Mouse (Mus musculus) CH12.LX (cell line): Measurements from ENCODE around the gene 4930444G20Rik. TPM values are rescaled to one million over a fixed set of nuclear protein-coding genes. Genes with fewer than 3 reads are reported as not detected.

Experiments used
- DNase-seq: peaks from one replicate; pipeline ENCODE4 v3.0.0-alpha.2; 2013; ENCODE audit errors: extremely low read depth
- H3K27ac ChIP-seq: 2 replicates; pipeline ENCODE4 v1.5.1; 2012; ENCODE audit warnings: low read depth, mild to moderate bottlenecking, control low read depth, moderate library complexity; ENCODE audit not compliant: insufficient read depth
- H3K27me3 ChIP-seq: replicated peaks from 2 replicates; pipeline ENCODE3; 2012; ENCODE audit warnings: inconsistent platforms
- H3K36me3 ChIP-seq, 2 experiments: replicated peaks in 1 of 2; 2 replicates each; pipeline versions ENCODE3 to v1.6.1; 2012; ENCODE audit warnings: inconsistent platforms in 1 of 2, low read length in 1 of 2, mild to moderate bottlenecking in 1 of 2, mixed read lengths in 1 of 2, moderate library complexity in 1 of 2; ENCODE audit not compliant: control insufficient read depth in 1 of 2, insufficient read depth in 1 of 2
- H3K4me1 ChIP-seq, 2 experiments: 2 replicates each; pipeline ENCODE4 v1.6.1; 2012; ENCODE audit warnings: inconsistent platforms in 1 of 2, moderate library complexity in 1 of 2; ENCODE audit not compliant: insufficient read depth in 2 of 2, control insufficient read depth in 1 of 2
- H3K4me2 ChIP-seq: 2 replicates; pipeline ENCODE4 v1.6.1; 2012; ENCODE audit warnings: low read depth, mild to moderate bottlenecking, control low read depth; ENCODE audit not compliant: poor library complexity, insufficient read depth, severe bottlenecking
- H3K4me3 ChIP-seq, 3 experiments: fragments of 150-350 bp in 1 of 3; sonication (generic) in 1 of 3; replicated peaks in 1 of 3; 2 replicates each; pipeline versions ENCODE3 to v1.5.1; 2011 to 2012; ENCODE audit warnings: low read depth in 2 of 3, low read length in 2 of 3, mild to moderate bottlenecking in 2 of 3, moderate library complexity in 2 of 3, control low read depth in 1 of 3, improper control_type of control experiment in 1 of 3, inconsistent platforms in 1 of 3, mixed read lengths in 1 of 3; ENCODE audit not compliant: poor library complexity in 1 of 3
- H3K79me2 ChIP-seq: replicated peaks from 2 replicates; pipeline ENCODE4 v1.6.1; 2012; ENCODE audit warnings: mild to moderate bottlenecking, moderate library complexity; ENCODE audit not compliant: control insufficient read depth, poor library complexity, insufficient read depth, severe bottlenecking; ENCODE audit errors: extremely low read depth
- H3K9ac ChIP-seq: 2 replicates; pipeline ENCODE4 v1.6.1; 2012; ENCODE audit warnings: low read depth, mild to moderate bottlenecking, control low read depth, moderate library complexity; ENCODE audit not compliant: insufficient read depth
- H3K9me3 ChIP-seq: replicated peaks from 2 replicates; pipeline ENCODE3; 2012; ENCODE audit warnings: low read length, inconsistent platforms, mixed read lengths
- BHLHE40 ChIP-seq: IDR thresholded peaks from 2 replicates; pipeline ENCODE4 v1.6.1; 2011; ENCODE audit warnings: mild to moderate bottlenecking, low read depth, low read length, improper control_type of control experiment
- CHD1 ChIP-seq: IDR thresholded peaks from 2 replicates; pipeline ENCODE4 v1.6.1; 2012; ENCODE audit warnings: low read depth, low read length, improper control_type of control experiment, inconsistent platforms
- E2F4 ChIP-seq: IDR thresholded peaks from 2 replicates; pipeline ENCODE4 v1.6.1; 2011; ENCODE audit warnings: low read depth, low read length, improper control_type of control experiment; ENCODE audit not compliant: insufficient replicate concordance
- ELF1 ChIP-seq: IDR thresholded peaks from 2 replicates; pipeline ENCODE4 v1.6.1; 2014; ENCODE audit warnings: low read depth, mild to moderate bottlenecking, inconsistent platforms, low read length, improper control_type of control experiment
- ETS1 ChIP-seq: conservative IDR thresholded peaks from 2 replicates; pipeline ENCODE4 v1.6.1; 2012; ENCODE audit warnings: low read depth, mild to moderate bottlenecking, inconsistent platforms, low read length, improper control_type of control experiment, moderate library complexity
- HCFC1 ChIP-seq: IDR thresholded peaks from 2 replicates; pipeline ENCODE4 v1.6.1; 2012; ENCODE audit warnings: low read depth, mild to moderate bottlenecking, inconsistent platforms, low read length, improper control_type of control experiment
- IRF4 ChIP-seq: IDR thresholded peaks from 2 replicates; pipeline ENCODE4 v1.6.1; 2014; ENCODE audit warnings: low read depth, mild to moderate bottlenecking, inconsistent platforms, low read length, improper control_type of control experiment
- JUND ChIP-seq: conservative IDR thresholded peaks from 2 replicates; pipeline ENCODE4 v1.6.1; 2011; ENCODE audit warnings: low read depth, low read length, improper control_type of control experiment
- KAT2A ChIP-seq: IDR thresholded peaks from 2 replicates; pipeline ENCODE4 v1.6.1; 2012; ENCODE audit warnings: low read length, improper control_type of control experiment, inconsistent platforms; ENCODE audit not compliant: insufficient replicate concordance
- MAFK ChIP-seq: IDR thresholded peaks from 2 replicates; pipeline ENCODE4 v1.6.1; 2011; ENCODE audit warnings: low read length, improper control_type of control experiment; ENCODE audit not compliant: insufficient replicate concordance
- MEF2A ChIP-seq: IDR thresholded peaks from 2 replicates; pipeline ENCODE4 v1.6.1; 2014; ENCODE audit warnings: low read depth, mild to moderate bottlenecking, inconsistent platforms, low read length, improper control_type of control experiment, borderline replicate concordance
- MYC ChIP-seq: IDR thresholded peaks from 2 replicates; pipeline ENCODE4 v1.6.1; 2011; ENCODE audit warnings: low read depth, mild to moderate bottlenecking, improper control_type of control experiment, low read length
- NELFE ChIP-seq: IDR thresholded peaks from 2 replicates; pipeline ENCODE4 v1.6.1; 2011; ENCODE audit warnings: low read depth, low read length, improper control_type of control experiment
- POLR2AphosphoS2 ChIP-seq: IDR thresholded peaks from 2 replicates; pipeline ENCODE4 v1.6.1; 2011; ENCODE audit warnings: low read depth, low read length, improper control_type of control experiment
- RCOR1 ChIP-seq: conservative IDR thresholded peaks from 2 replicates; pipeline ENCODE4 v1.6.1; 2012; ENCODE audit warnings: low read depth, mild to moderate bottlenecking, inconsistent platforms, low read length, improper control_type of control experiment
- SIN3A ChIP-seq: IDR thresholded peaks from 2 replicates; pipeline ENCODE4 v1.6.1; 2012; ENCODE audit warnings: low read length, improper control_type of control experiment, inconsistent platforms
- TBP ChIP-seq: conservative IDR thresholded peaks from 2 replicates; pipeline ENCODE4 v1.6.1; 2011; ENCODE audit warnings: low read depth, low read length, improper control_type of control experiment
- TCF12 ChIP-seq: IDR thresholded peaks from 2 replicates; pipeline ENCODE4 v1.6.1; 2014; ENCODE audit warnings: low read depth, mild to moderate bottlenecking, inconsistent platforms, low read length, improper control_type of control experiment
- USF2 ChIP-seq: conservative IDR thresholded peaks from 2 replicates; pipeline ENCODE4 v1.6.1; 2011; ENCODE audit warnings: low read depth, low read length, improper control_type of control experiment
- ZKSCAN1 ChIP-seq: IDR thresholded peaks from 2 replicates; pipeline ENCODE4 v1.6.1; 2012; ENCODE audit warnings: low read depth, inconsistent platforms, low read length, improper control_type of control experiment, borderline replicate concordance
- ZMIZ1 ChIP-seq: IDR thresholded peaks from 2 replicates; pipeline ENCODE4 v1.6.1; 2012; ENCODE audit warnings: low read depth, mild to moderate bottlenecking, inconsistent platforms, low read length, improper control_type of control experiment
- ZNF384 ChIP-seq: IDR thresholded peaks from 2 replicates; pipeline ENCODE4 v1.6.1; 2012; ENCODE audit warnings: low read depth, low read length, improper control_type of control experiment, inconsistent platforms
- dilution Hi-C: fragments of 300-500 bp; cut with MboI; formaldehyde crosslinking; loops from 2 replicates; pipeline ENCODE4 v1.14.3; 2020; ENCODE audit warnings: low sequenced_read_pairs; ENCODE audit not compliant: extremely low pct_unique_long_range_greater_than_20kb, extremely low pct_ligation_motif_present
- in situ Hi-C: fragments of 300-500 bp; cut with MboI; formaldehyde crosslinking; loops from 3 replicates; pipeline ENCODE4 v1.14.3; 2019; ENCODE audit warnings: low sequenced_read_pairs, low pct_ligation_motif_present, low pct_unique_long_range_greater_than_20kb, mixed read lengths
- polyA plus RNA-seq: library from polyadenylated mRNA; unstranded; fragments of >175 nt; gene quantifications from 2 replicates; pipeline ENCODE4 v1.2.1, GENCODE M21; 2012; ENCODE audit warnings: low read depth; ENCODE audit not compliant: insufficient read length
- total RNA-seq, 2 experiments: library from RNA; depleted of rRNA; stranded (reverse); fragments of 300-350 nt in 1 of 2; fragments of >200 nt in 1 of 2; gene quantifications; 2 replicates each; pipeline ENCODE4 v1.2.3; 2012 to 2014

4930444G20Rik gene
- total and polyA plus RNA-seq, 3 experiments: not detected

DNA sequence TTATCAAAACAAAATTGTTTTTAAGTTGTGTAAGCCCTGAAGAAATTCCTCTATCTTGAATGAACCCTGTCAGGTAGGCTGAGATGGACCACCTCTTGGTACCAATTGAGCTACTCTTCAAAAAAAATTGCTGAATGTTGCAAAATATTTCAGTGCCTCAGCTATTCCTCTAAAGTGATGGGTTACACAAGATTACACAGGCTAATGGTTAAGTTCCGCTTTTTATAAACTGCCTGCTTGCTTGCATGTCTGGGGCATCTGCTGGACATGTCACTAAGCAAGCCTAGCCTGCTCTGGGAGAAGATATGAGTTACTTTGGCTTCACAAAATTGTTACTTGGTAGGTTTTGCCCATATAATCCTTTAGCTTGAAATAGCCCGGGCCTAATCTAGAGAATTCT, 2.3 kb upstream of the 4930444G20Rik start:
- H3K4me3 ChIP-seq: no peak overlapping the region
- H3K27ac ChIP-seq: no peak overlapping the region
- H3K4me2 ChIP-seq: no peak overlapping the region
- H3K36me3 ChIP-seq: no peaks in the 10 kb centered on the region
- no peaks in the 10 kb centered on the region for H3K79me2 ChIP-seq
- dilution Hi-C loops (no loop called here), in situ Hi-C loops (no loop called here)
- H3K4me1 ChIP-seq: no peaks in the 10 kb centered on the region
- H3K9me3 ChIP-seq: no peaks in the 10 kb centered on the region
- no peak for TF ChIP-seq ZKSCAN1
- no peaks in the 10 kb centered on the region for H3K27me3 ChIP-seq
- H3K9ac ChIP-seq: no peak overlapping the region
- DNase-seq: no peak

GRCm38 (mm10) chr10:22059415-22059814, 8.5 kb downstream of the 4930444G20Rik start:
- Histone ChIP-seq H3K79me2 (no peaks in the 10 kb centered on the region), H3K4me2 (no peak overlapping the region), H3K4me3 (no peak overlapping the region), H3K27me3 (no peaks in the 10 kb centered on the region), H3K27ac (no peak overlapping the region), H3K9ac (no peak overlapping the region), H3K9me3 (no peaks in the 10 kb centered on the region), H3K4me1 (no peaks in the 10 kb centered on the region), H3K36me3 (no peaks in the 10 kb centered on the region)
- in situ Hi-C loops (no loop called here), dilution Hi-C loops (no loop called here)
- DNase-seq: no peak
- TF ChIP-seq HCFC1: no peak
- TF ChIP-seq NELFE: no peak
- no peak for TF ChIP-seq POLR2AphosphoS2
- TF ChIP-seq MYC: no peak
- TF ChIP-seq ETS1: no peak
- TF ChIP-seq CHD1: no peak
- TF ChIP-seq TCF12: no peak
- no peak for TF ChIP-seq MEF2A
- no peak for TF ChIP-seq KAT2A
- no peak for TF ChIP-seq RCOR1
- TF ChIP-seq ZNF384: no peak
- TF ChIP-seq USF2: no peak
- no peak for TF ChIP-seq ZMIZ1

GRCm38 (mm10) chr10:22059026-22059325, 8.9 kb downstream of the 4930444G20Rik start:
- H3K4me1 ChIP-seq: no peaks in the 10 kb centered on the region
- no peak overlapping the region for H3K9ac ChIP-seq
- no peaks in the 10 kb centered on the region for H3K27me3 ChIP-seq
- H3K4me2 ChIP-seq: peak overlapping the region; percentile 23; the same call in 1 of the 2 replicates
- H3K27ac ChIP-seq: no peak overlapping the region
- in situ Hi-C loops (no loop called here), dilution Hi-C loops (no loop called here)
- DNase-seq: no peak
- H3K79me2 ChIP-seq: no peaks in the 10 kb centered on the region
- H3K9me3 ChIP-seq: no peaks in the 10 kb centered on the region
- TF ChIP-seq ZMIZ1 (no peak), MAFK (no peak), IRF4 (no peak), MYC (no peak), CHD1 (no peak), MEF2A (no peak), JUND (no peak), TBP (no peak), POLR2AphosphoS2 (no peak), E2F4 (no peak), BHLHE40 (no peak), ELF1 (no peak), SIN3A (no peak)
- TF ChIP-seq, all 38 proteins: peak for 0
- peak overlapping the region in 1 of 3 experiments; percentile 26 for H3K4me3 ChIP-seq
- no peaks in the 10 kb centered on the region for H3K36me3 ChIP-seq
